Mouse (Mus musculus) brain, embryonic 14.5 days (tissue): ENCODE measurements around the gene Cela1.

ENCODE experiments used
- CTCF ChIP-seq: fragments of 200-500 bp; IDR thresholded peaks from 2 replicates; pipeline ENCODE4 v1.5.1; 2012; ENCODE audit warnings: inconsistent platforms, mild to moderate bottlenecking, moderate library complexity, borderline replicate concordance; ENCODE audit not compliant: insufficient read depth, insufficient read length; ENCODE audit errors: extremely low read depth
- POLR2A ChIP-seq: fragments of 200-500 bp; IDR thresholded peaks from 2 replicates; pipeline ENCODE4 v1.6.1; 2012; ENCODE audit warnings: mild to moderate bottlenecking, inconsistent platforms, borderline replicate concordance; ENCODE audit not compliant: poor library complexity, insufficient read depth, insufficient read length, severe bottlenecking; ENCODE audit errors: extremely low read depth

DNA sequence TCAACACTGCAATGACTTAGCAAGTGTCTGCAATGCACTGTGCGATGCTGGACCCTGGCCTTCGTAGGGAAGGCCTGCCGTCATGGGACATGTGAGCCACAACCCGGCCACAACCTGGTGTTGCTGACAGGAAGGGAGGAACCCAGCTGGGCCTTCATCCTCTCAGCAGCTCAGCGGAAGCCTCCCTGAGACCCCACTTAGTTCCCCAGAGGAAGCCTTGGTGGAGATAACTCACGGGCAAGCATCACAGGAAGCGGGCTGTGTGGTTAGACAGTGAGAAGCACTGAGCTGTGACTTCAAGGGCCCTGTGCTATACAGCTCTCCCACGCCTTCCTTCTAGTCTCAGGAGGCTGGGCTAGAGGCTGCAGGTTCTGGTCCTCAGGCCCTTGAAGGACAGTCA is 18.5 kb upstream of the Cela1 start:
- TF ChIP-seq CTCF = no peak
- TF ChIP-seq POLR2A = no peak
